Mouse (Mus musculus): ENCODE measurements around the gene Rgs7. TPM values are rescaled to one million over a fixed set of nuclear protein-coding genes. Genes with fewer than 3 reads are reported as not detected.

The Rgs7 gene
- total RNA-seq, 2 experiments from 2014 or later = 6.9 to 9.2 TPM

- no peak for DNase-seq (ENCODE audit: low spot score in 2 of 2)
Measured at GRCm38 (mm10) chr1:175035461-175035860, 456.8 kb downstream of the Rgs7 start.

GRCm38 (mm10) chr1:175032015-175032414 is 460.3 kb downstream of the Rgs7 start:
- no peak for DNase-seq (ENCODE audit: low spot score in 2 of 2)

- DNase-seq (ENCODE audit: low spot score in 2 of 2) = no peak
Measured at GRCm38 (mm10) chr1:175028716-175029204, 463.5 kb downstream of the Rgs7 start.

- no peak for DNase-seq (ENCODE audit: low spot score in 2 of 2)
Measured at GRCm38 (mm10) chr1:175028267-175028666, 464.0 kb downstream of the Rgs7 start.

GRCm38 (mm10) chr1:175025781-175026309 is 466.5 kb downstream of the Rgs7 start:
- DNase-seq (ENCODE audit: low spot score in 2 of 2) = no peak

- DNase-seq (ENCODE audit: low spot score in 2 of 2) = no peak
Measured at GRCm38 (mm10) chr1:175024136-175024535, 468.2 kb downstream of the Rgs7 start.

Other genes with a start within 250 kb of the Rgs7 start
- 1 to 10 TPM in 1 of 2 experiments, under 1 TPM in 1; 0.84 to 4.2 TPM for gene Kmo, start 127.9 kb upstream of the Rgs7 start, total RNA-seq (2021)
- 100 to 1,000 TPM; 159 to 176 TPM for gene Fh1, start 133.1 kb upstream of the Rgs7 start, total RNA-seq (2021)
- 1 to 10 TPM; 6.3 to 7.9 TPM for gene Opn3, start 200.3 kb upstream of the Rgs7 start, total RNA-seq (2021)
- gene Chml, start 200.4 kb upstream of the Rgs7 start, total RNA-seq (2021) = 10 to 100 TPM in 1 of 2 experiments, 1 to 10 TPM in 1; 8.0 to 10.1 TPM
- not detected for gene Wdr64, start 206.1 kb upstream of the Rgs7 start, total RNA-seq (2021)